Mouse (Mus musculus): ENCODE measurements around the gene Mael. TPM values are rescaled to one million over a fixed set of nuclear protein-coding genes. Genes with fewer than 3 reads are reported as not detected.

Gene Mael
- polyA plus RNA-seq, 1 experiment from 2014 or later, result not detected

DNA sequence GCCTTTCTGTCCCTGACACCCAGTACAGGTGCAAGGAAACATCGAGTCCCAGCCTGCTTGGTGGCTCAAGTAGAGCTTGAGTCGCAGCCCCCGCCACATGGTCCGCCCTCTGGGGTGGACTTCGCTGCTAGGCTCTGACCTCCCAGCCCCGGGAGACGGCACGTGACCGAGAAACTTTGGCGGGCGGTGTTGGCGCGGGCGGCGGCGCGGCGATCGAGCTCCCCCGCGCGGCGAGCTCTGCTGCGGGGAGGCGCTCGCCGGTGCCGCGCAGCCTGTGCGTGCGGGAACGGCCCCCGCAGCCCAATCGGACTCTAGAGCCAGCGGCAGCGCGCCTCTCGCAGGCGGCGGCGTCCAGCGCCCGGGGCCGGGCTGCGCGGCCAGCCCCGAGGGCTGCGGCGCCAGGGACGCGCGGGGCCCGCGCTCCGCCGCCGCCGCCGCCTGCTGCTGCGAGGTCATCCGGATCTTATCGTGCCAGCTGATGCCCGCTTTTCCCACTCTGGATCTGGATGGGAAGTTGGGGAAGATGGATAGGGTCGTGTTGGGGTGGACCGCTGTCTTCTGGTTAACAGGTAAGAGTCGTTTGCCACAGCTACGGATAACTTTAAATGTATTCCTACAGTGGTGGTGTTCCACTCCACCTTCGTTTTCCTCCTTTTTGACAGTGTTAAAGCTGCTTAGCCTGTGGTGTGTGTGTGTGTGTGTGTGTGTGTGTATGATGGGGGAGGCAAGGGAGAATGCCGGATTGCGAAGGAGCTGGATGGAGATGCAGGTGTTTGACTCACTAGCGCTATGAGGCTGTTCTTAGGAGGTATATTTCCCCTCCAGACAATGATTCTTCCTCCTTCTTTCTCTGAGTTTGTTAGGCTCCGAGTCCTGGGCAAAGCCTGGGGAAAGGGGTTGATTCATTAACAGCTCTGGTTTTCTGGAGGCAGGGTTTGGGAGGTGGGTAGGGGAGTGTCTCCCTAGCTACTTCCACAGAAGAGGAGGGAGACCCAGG, 15.6 kb upstream of the Mael start, which contains the start of gene Ildr2:
TSS of gene Ildr2 (plus strand) at position 242 of the 997 bp plus-strand sequence.
- no peak for TF ChIP-seq EP300 (IDR thresholded peaks at IDR 0.05; ENCODE audit: low read depth)
- TF ChIP-seq CTCF (IDR thresholded peaks at IDR 0.05; ENCODE audit: low read depth), result peak; percentile 14; the same call in 1 of the 2 replicates
- Histone ChIP-seq H3K4me2 (ENCODE audit: low read depth, low read length) (peak within 1 kb of the TSS; percentile 71), H3K9me3 (ENCODE audit: low read length) (no peaks in the 10 kb centered on the region), H3K4me1 (ENCODE audit: insufficient read depth) (no peaks in the 10 kb centered on the region), H3K9ac (replicated peaks) (no peak within 1 kb of the TSS), H3K36me3 (replicated peaks; ENCODE audit: insufficient read depth, low read length) (no peaks in the 10 kb centered on the region), H3K27me3 (ENCODE audit: insufficient read depth, low read length) (peaks cover 54% of the 10 kb centered on the region), H3K4me3 (ENCODE audit: low read depth, low read length) (peak within 1 kb of the TSS; percentile 37), H3K27ac (ENCODE audit: low read depth) (no peak within 1 kb of the TSS)
- DNase-seq, result peak; percentile 39
- WGBS (ENCODE audit: insufficient replicate concordance), result 1% methylated on average over 60 of the region's 72 CpGs
- peak; percentile 53; the same call in 1 of the 2 replicates for ATAC-seq

DNA sequence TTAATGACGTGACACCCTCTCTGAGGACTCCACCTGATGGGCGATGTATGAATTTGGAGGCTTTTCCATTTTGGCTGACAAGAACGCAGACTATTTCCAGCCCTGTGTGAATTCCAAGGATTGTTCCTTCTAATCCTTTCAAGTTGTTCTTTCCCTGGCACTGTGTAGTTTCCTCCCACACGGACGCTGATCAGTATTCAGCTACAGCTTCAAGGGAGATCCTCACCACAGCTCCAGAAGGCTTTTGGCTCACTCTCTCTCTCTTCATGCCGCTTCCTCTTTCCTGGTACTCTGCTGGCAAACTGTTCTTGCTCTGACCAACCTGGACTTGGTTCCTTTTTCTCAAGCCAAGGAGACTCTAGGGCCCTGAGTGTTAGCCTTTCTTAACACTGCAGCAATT, 5.7 kb upstream of the Mael start:
- TF ChIP-seq CTCF (IDR thresholded peaks at IDR 0.05; ENCODE audit: low read depth) (no peak), EP300 (IDR thresholded peaks at IDR 0.05; ENCODE audit: low read depth) (no peak)
- Histone ChIP-seq H3K27me3 (ENCODE audit: insufficient read depth, low read length) (no peaks in the 10 kb centered on the region), H3K36me3 (replicated peaks; ENCODE audit: insufficient read depth, low read length) (no peaks in the 10 kb centered on the region), H3K4me2 (ENCODE audit: low read depth, low read length) (no peak overlapping the region), H3K9me3 (ENCODE audit: low read length) (no peaks in the 10 kb centered on the region), H3K4me3 (ENCODE audit: low read depth, low read length) (no peak overlapping the region), H3K9ac (replicated peaks) (no peak overlapping the region), H3K4me1 (ENCODE audit: insufficient read depth) (no peaks in the 10 kb centered on the region), H3K27ac (ENCODE audit: low read depth) (no peak overlapping the region)
- 47% methylated on average over 6 of the region's 6 CpGs for WGBS (ENCODE audit: insufficient replicate concordance)
- no peak for ATAC-seq
- DNase-seq, result no peak

DNA sequence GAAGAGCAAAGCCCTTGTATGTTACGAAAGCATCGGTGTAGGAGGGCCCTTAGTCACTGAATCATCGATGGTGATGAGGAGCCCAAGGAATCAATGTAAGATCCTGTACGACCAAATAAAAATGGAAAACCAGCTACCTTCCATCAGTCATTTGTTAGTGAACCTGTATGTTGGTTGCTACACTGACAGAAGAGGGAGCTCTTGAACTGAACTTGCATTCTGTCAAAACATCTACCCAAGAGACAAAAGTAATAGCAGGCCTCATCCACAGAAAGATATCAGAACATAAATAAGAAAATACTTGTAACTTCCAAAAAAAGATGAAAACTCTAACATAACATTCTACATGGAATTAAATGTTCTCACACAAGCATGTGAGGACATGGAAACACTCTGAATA, 24.4 kb downstream of the Mael start:
- H3K4me3 ChIP-seq (ENCODE audit: low read depth, low read length), result no peak overlapping the region
- H3K4me1 ChIP-seq (ENCODE audit: insufficient read depth), result no peaks in the 10 kb centered on the region
- no peak for DNase-seq
- no peak overlapping the region for H3K9ac ChIP-seq (replicated peaks)
- WGBS (ENCODE audit: insufficient replicate concordance), result 73% methylated on average over 4 of the region's 4 CpGs
- H3K9me3 ChIP-seq (ENCODE audit: low read length), result no peaks in the 10 kb centered on the region
- TF ChIP-seq CTCF (IDR thresholded peaks at IDR 0.05; ENCODE audit: low read depth) (peak; percentile 56), EP300 (IDR thresholded peaks at IDR 0.05; ENCODE audit: low read depth) (no peak)
- H3K4me2 ChIP-seq (ENCODE audit: low read depth, low read length), result no peak overlapping the region
- no peak overlapping the region for H3K27ac ChIP-seq (ENCODE audit: low read depth)
- no peaks in the 10 kb centered on the region for H3K36me3 ChIP-seq (replicated peaks; ENCODE audit: insufficient read depth, low read length)
- H3K27me3 ChIP-seq (ENCODE audit: insufficient read depth, low read length), result no peaks in the 10 kb centered on the region
- ATAC-seq, result no peak

DNA sequence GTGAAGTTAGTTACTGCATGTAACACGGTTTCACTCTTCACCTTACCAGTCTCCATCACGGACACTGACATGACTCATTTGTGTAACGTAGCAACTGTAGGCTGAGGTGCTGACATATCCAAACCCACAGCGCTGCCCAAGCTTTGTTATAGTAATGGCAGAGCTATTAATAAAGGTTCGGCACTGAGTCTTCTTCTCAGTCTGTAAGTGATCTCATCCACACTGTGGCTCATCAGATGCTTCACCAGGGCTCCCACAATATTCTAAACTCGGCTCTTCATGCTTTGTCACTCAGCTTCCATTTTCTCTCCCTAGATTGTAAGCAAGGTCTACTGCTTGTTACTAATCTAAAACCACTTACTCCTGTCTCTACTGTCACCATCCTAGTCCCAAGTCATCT, 29.2 kb downstream of the Mael start:
- WGBS (ENCODE audit: insufficient replicate concordance), result 76% methylated on average over 6 of the region's 6 CpGs
- Histone ChIP-seq H3K27me3 (ENCODE audit: insufficient read depth, low read length) (no peaks in the 10 kb centered on the region), H3K4me1 (ENCODE audit: insufficient read depth) (no peaks in the 10 kb centered on the region), H3K4me3 (ENCODE audit: low read depth, low read length) (no peak overlapping the region), H3K27ac (ENCODE audit: low read depth) (no peak overlapping the region), H3K9me3 (ENCODE audit: low read length) (no peaks in the 10 kb centered on the region), H3K9ac (replicated peaks) (no peak overlapping the region), H3K36me3 (replicated peaks; ENCODE audit: insufficient read depth, low read length) (no peaks in the 10 kb centered on the region), H3K4me2 (ENCODE audit: low read depth, low read length) (no peak overlapping the region)
- TF ChIP-seq EP300 (IDR thresholded peaks at IDR 0.05; ENCODE audit: low read depth) (no peak), CTCF (IDR thresholded peaks at IDR 0.05; ENCODE audit: low read depth) (no peak)
- ATAC-seq (no peak), DNase-seq (no peak)

DNA sequence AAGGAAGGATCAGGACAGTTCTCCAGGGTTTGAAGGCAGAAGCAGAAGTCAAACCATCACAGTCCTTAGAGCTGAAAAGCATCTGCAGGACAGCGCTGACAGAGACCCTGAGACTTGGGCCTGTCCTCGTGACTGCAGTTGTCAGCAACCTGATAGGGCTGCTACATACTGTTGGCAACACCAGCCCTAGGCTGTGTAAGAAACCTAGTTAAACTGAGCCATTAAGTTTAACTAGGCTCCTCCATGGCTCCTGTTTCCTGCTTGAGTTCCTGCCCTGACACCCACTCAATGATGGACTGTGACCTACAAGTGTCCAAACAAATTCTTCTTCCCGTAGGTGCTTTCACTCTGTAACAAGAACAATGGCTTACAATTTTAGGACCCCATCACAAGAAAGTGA, 33.4 kb downstream of the Mael start:
- no peak for DNase-seq
- H3K4me2 ChIP-seq (ENCODE audit: low read depth, low read length), result no peak overlapping the region
- no peaks in the 10 kb centered on the region for H3K4me1 ChIP-seq (ENCODE audit: insufficient read depth)
- 63% methylated on average over 3 of the region's 3 CpGs for WGBS (ENCODE audit: insufficient replicate concordance)
- no peak overlapping the region for H3K9ac ChIP-seq (replicated peaks)
- H3K36me3 ChIP-seq (replicated peaks; ENCODE audit: insufficient read depth, low read length), result no peaks in the 10 kb centered on the region
- no peak overlapping the region for H3K4me3 ChIP-seq (ENCODE audit: low read depth, low read length)
- TF ChIP-seq CTCF (IDR thresholded peaks at IDR 0.05; ENCODE audit: low read depth), result no peak
- ATAC-seq, result no peak
- no peak overlapping the region for H3K27ac ChIP-seq (ENCODE audit: low read depth)
- H3K27me3 ChIP-seq (ENCODE audit: insufficient read depth, low read length), result no peaks in the 10 kb centered on the region
- H3K9me3 ChIP-seq (ENCODE audit: low read length), result no peaks in the 10 kb centered on the region

DNA sequence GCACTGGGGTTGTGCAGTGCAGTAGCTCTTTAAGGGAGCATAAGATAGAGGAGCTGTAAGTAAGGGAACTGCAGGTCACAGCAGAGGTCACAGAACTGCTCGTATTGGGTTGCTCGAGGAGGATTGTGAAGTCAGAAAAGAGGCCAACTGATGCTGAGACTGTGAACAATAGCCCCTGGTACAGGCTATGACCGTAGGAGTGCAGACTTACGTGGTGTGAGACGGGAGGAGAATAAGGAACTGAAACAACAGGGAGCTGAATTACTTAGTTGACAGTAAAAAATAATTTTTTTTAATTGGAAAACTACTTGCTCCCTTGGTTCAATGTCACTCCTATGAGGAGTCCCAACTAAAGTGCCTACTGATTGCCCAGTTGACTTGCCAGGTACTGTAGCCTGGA, 34.4 kb downstream of the Mael start:
- Histone ChIP-seq H3K9me3 (ENCODE audit: low read length) (no peaks in the 10 kb centered on the region), H3K4me3 (ENCODE audit: low read depth, low read length) (no peak overlapping the region), H3K27me3 (ENCODE audit: insufficient read depth, low read length) (no peaks in the 10 kb centered on the region), H3K4me1 (ENCODE audit: insufficient read depth) (no peaks in the 10 kb centered on the region), H3K9ac (replicated peaks) (no peak overlapping the region), H3K4me2 (ENCODE audit: low read depth, low read length) (no peak overlapping the region), H3K36me3 (replicated peaks; ENCODE audit: insufficient read depth, low read length) (no peaks in the 10 kb centered on the region), H3K27ac (ENCODE audit: low read depth) (no peak overlapping the region)
- ATAC-seq (no peak), DNase-seq (no peak)
- 41% methylated on average over 5 of the region's 5 CpGs for WGBS (ENCODE audit: insufficient replicate concordance)
- TF ChIP-seq EP300 (IDR thresholded peaks at IDR 0.05; ENCODE audit: low read depth), result no peak
- no peak for TF ChIP-seq CTCF (IDR thresholded peaks at IDR 0.05; ENCODE audit: low read depth)

Data from liver, postnatal 0 days (tissue).